Mouse (Mus musculus) retina, postnatal 7 days (tissue): ENCODE results near the gene Mogs.

Experiments
- DNase-seq: peaks from one replicate; pipeline ENCODE4 v3.0.0-alpha.2; 2012; ENCODE audit warnings: low read depth, low spot score

The Mogs gene

DNA sequence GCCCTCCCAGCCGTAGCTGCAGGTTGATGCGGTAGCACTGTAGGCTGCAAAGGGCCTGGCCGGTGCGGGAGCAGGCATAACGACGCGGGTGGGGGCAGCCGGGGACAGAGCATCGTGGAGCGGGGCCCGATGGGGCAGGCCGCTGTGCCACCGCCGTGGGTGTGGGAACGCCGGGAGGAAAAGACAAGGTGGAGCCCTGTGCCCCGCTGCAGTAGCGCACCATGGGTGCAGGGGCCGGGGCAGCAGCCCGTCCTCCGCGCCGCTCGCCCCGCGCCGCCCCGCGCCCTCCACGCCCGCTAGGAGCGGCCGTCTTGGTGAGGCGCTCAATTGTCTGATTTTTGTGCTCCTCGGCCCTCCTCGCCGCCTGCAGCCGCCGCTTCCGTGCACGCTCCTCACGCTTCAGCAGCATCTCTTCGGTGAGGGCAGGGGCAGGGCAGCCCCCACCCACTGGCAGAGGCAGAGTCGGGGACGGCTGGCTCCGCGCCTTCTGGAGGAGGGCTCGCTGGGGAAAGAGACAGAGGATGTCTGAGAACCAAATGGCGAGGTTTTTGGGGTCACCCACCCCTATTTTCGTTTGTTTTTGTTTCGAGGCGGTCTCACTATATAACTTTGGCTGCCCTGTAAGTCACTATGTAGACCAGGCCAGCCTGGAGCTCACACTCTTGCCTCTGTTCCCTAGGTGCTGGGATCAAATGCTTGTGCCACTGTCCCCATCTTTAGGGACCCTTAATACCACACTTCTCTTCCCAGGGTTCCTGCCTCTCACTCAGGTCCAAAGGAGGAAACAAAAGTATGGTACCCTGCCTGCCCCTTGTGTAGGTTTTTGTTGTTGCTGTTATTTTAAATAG is 6.8 kb downstream of the Mogs start:
- DNase-seq: no peak

DNA sequence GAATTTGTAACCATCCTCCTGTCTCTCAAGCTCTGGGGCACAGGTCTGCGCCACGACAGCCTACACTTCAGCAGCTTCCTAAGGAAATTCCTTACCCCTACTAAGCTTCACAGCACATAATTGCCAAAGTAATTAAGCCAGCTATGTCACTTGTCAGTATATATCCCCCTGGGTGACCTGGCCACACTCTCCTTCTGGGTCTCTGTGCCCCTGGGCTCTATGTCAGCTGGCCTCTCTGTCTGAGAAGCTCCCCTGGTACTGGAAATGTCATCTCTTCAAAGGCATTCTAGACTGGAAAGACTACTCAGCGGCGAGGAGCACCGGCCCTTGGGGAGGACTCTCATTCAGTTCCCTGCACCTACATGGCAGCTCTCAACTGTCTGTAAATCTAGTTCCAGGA is 7.7 kb downstream of the Mogs start:
- no peak for DNase-seq

DNA sequence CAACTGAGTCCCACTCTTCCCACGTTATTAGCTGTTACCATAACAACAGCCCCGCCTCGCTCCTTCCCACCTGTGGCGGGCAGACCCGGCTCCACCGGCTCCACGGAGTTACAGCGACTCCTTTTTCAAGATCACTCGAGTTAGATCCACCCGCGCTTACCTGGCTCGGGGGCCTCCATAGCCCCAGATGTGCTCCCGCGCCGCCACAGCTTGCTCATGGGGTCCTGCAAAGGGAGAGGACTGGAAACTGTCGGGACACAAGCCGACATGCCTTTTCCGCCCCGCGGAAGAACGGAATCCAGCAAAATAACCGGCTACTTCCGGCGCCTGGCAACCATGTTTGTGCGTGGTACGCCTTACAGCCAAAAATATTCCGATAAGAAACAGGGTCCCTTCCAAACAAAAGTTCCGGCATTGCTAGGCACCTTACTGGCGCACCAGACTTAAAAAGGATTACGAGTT is 9.6 kb downstream of the Mogs start:
- DNase-seq: peak; percentile 94

DNA sequence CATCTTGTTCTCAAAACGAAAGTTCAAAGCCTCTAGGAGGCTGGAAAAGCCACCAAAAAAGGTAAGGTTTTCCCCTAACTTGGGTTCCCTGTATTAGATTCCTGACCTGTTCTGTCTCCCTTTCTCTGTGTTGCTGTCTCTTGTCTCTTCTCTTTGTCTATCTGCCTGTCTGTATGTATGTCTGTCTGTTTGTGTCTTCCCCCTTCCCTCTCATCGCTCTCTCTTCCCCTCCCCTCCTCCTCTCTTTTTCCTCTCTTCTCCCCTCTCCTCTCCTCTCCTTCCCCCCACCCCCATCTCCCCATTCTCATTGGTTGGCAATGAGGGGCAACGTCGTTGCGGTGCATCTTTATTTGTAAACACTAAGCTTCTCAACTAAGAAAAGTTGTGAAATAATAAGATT is 10.0 kb downstream of the Mogs start, which contains the start of gene Ino80b:
TSS of gene Ino80b (minus strand) at position 101 of the 400 bp plus-strand sequence.
- DNase-seq: no peak

DNA sequence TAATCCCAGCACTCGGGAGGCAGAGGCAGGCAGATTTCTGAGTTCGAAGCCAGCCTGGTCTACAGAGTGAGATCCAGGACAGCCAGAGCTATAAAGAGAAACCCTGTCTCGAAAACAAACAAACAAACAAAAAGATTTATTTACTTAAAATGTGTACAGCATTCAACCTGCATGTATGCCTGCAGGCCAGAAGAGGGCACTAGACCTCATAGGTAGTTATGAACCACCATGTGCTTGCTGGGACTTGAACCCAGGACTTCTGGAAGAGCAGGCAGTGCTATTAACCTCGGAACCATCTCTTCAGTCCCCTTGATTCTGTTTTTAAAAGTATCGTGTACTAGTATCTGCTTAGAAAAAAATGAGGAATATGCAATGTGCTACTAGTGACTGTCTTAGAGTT is 12.1 kb downstream of the Mogs start:
- no peak for DNase-seq

DNA sequence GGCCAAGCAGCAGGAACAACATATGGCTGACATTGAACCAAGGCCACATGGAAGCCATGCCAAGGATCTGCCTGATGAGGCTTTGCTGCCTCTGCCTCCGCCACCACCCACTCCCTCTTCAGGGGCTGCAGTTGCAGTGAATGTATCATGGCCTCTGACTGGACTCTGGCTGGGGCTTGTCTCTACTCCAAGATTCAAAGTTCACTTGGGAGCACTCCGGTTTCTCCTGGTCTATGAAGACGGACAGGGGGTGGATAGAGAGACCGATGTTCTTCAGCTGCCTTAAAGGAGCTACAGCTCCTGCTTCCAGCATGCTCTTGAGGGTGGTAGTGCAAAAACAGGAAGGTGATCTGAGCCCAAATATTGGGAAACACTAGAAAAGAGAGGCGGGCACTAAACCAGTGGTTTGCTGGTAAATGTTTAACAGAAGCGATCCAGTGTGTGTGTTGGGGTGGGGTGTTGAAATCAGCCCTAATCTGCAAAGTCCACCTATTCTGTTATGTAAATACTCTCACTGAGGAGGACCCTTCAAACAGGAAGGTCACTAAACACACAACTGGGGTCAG is 16.3 kb downstream of the Mogs start:
- DNase-seq: no peak

DNA sequence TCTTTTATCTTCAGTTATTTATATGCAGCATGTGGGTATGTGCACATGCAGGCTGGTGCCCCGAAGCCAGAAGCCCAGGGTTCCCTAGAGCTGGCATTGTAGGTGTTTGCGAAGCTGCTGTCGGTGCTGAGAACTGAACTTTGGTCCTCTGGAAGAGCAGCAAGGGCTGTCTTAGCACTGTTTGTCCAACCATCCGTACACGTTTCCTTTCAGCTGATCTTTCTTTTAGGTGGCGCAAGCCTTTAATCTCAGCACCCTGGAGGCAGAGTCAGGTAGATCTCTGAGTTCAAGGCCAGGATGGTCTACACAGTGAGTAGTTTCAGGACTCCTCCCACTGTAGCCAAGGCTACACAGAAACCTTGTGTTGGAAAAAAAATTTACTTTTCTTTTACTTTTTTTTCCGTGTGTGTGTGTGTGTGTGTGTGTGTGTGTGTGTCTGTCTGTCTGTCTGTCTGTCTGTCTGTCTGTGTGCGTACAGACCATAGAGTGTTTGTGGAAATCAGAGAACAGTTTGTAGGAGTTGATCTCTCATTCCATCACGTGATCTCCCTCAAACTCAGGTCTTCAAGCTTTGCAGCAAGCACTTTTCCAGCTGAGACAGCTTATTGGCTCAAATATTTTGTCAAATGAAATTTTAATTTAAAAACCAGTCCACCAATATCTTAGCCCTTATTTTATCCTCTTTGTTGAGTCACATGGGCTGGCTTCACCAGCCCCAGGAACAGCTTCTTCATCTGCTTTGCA is 17.1 kb downstream of the Mogs start:
- DNase-seq: no peak

DNA sequence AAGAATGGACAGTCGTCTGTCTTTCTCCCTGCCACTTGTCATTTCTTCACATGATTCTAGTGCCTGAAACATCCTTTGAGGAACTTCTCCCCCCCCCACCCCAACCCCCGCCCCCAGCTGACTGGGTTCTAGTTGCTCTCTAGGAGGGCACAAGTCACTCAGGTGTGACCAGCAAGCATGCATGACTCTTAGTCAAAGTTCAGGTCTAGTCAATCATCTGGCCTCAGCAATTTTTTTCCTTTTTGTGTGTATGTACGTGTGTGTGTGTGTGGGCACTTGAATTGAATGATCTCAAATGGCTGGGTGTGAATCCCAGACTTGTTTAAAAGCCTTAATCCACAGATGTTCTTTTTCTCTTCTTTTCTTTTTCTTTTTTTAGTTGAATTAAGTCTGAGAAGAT is 18.9 kb downstream of the Mogs start:
- DNase-seq: no peak

DNA sequence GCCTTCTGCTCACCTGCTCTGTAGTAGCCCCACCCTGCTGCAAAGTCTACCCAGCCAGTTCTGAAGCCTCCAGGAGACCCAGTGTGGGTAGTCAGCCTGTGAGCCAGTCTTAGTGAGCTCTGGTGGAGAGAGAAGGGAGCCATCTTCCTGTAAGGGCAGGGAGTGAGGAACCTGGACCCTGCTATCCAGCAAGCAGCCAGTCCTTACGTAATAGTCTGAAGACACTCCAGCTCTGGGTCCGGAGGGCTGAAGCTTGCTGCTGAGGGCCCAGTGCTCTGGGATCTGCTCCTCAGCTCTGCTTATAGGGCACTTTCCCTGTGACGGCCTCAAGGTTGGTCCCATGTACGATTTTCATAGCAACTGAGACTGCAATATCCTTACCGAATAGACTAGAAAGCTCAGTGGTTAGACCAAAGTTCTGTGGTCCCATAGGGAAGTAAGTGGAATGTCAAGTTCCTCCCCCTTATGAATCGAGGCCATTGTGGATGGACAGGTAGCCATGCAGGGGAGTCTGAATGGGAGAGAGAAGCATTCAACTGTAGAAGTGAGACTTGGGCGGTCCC is 19.7 kb downstream of the Mogs start, which contains the start of gene Rtkn:
TSS of gene Rtkn (plus strand) at position 513 of the 563 bp plus-strand sequence.
- DNase-seq: no peak

DNA sequence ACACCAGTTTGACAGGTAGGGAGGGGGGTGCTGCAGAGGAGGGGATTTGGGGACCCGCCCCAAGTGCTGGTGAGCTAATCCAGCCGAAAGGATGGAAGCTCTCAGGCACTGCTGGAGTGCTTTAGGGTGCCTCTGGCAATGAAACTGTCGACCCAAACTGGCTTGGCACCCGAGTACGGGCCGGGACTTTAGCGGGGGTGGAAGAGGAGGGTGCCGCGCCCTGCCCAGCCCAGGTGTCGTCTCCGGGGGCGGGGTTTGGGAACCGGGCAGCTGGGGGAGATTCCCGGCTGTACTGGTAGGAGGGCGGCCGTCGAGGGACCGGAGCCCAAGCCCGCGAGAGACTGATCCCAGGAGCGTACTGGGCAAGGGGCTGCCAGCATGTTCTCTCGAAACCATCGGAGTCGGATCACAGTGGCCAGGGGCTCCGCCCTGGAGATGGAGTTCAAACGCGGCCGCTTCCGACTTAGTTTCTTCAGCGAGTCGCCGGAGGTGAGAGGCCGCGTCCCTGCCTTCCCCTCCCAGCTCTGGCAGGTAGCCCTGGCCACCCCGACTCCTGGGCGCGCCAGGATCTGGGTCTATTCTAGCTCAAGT is 20.4 kb downstream of the Mogs start:
- DNase-seq: no peak

DNA sequence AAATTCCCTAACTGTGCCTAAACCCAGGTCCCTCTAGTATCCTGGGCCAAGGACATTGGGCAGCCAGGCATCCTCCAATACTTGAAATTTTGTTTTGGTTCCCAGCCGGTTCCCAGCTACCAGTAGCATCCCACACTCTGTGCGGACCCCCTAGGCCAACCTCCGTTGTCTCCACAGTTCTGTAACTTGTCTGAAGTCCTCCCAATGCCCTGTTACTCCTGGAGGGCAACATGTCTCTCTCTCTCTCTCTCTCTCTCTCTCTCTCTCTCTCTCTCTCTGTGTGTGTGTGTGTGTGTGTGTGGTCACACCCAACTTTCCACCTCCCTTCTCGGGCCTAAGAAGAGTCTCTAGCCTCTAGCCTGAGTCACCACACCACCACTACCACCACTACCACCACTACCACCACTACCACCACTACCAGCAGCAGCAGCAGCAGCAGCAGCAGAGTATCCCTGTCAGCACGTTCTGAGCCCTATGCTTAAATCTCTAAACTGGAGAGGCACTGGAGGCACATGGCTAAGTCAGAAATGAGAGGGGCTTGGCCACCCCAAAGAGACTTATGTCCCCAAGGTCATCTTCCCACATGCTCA is 21.1 kb downstream of the Mogs start:
- DNase-seq: no peak

DNA sequence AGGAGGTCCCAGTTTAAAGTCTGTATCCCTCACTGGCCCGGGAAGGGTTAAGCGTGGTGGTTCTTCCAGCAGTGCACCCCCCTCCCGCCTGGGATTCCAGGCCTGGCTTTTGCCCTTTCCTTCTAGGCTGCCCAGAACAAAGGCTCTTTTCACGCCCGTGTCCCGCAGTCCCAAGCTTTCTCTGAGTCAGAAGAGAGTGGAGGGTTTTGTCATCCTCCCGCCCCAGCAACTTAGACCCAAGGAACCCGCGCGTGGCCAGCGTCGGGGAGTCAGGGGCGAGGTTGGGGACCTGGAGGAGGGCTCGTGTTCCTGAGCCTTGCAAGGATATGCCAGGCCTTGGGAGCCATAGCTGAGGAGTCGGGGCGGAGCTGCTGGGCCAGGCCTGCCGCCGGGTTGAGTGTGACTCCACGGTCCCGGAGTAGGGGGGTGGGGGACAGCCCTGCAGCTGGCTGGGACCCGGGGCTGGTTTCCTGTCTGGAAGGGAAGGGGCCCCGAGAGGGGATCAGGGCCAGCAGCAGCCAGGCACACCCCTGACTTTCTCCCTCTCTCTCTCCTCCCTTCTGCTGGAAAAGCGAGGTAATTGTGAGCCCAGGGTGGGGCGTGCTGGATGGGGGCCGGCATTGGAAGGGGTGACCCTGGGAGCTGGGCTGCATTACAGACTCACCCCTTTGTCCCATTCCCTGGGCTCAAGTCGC is 21.7 kb downstream of the Mogs start:
- DNase-seq: no peak

DNA sequence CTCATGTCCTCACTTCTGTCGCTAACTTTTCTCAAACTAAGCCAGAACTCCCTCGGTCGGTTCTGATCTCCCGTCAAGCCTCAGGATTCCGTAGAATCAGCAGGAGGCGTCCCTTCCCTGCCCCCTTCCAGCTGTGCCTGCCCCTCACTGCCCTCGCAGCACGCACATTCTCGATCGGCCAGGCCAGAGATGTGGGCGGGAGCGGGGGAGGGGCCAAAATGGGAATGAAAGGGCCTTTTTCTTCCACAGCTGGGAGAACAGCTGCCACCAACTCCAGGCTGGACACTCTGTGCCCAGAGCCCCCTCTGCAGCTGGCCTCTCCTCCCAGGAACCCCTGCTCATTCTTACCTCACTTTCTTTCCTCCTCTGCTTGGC is 22.3 kb downstream of the Mogs start:
- no peak for DNase-seq

DNA sequence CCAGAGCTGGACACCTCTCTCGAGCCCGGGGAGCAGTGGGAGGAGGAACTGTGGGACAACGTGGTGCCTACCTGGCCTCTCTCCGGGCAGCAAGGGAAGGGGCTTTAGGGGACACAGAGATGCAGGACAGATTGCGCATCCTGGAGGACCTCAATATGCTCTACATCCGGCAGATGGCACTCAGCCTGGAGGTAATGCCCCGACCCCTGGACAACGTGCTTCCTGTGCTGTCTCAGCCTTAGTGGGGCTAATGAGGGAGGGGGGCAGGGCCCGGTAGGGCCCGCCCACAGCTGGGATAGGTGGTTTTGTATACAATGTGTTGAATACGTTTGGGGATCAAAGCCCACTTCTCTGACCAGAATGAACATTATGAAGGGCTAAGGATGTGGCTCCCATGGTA is 22.8 kb downstream of the Mogs start:
- DNase-seq: no peak

DNA sequence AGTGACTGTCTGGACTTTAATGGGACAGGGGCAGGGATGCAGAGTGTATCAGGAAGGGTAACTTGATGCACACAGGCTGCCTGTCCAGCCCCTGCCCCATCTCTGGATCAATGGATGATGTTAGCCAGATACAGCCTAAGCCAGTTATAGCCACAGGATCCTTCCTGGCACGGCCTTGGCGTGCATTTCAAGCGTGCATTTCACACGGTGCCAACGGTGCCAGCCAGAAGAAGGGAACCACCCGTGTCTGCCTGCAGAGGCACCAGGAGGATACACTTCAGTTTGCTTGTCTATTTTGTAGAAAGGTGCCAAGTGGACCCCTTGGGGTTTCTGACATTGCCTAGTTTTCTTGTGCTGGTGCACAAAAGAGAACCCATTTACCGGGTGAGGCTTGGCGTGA is 24.7 kb downstream of the Mogs start:
- no peak for DNase-seq

DNA sequence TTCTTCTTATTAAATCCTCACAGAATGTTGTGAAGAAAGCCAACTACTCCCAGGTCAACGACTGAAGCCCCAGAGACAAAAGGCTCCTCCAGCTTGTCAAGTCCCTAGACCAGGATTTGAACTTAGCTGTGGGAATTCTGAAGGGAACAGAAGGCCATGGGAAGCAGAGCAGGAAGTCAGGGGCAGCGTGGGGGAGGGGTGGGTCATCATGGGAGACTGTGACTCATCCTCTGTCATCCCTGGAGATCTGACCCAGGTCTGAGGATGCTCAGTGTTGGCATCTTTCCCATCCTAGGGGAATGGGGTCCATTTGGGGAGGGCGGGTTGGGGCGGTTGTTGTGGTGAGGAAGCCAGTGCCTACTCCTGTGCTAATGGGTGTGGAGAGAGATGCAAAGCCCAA is 26.3 kb downstream of the Mogs start:
- no peak for DNase-seq

DNA sequence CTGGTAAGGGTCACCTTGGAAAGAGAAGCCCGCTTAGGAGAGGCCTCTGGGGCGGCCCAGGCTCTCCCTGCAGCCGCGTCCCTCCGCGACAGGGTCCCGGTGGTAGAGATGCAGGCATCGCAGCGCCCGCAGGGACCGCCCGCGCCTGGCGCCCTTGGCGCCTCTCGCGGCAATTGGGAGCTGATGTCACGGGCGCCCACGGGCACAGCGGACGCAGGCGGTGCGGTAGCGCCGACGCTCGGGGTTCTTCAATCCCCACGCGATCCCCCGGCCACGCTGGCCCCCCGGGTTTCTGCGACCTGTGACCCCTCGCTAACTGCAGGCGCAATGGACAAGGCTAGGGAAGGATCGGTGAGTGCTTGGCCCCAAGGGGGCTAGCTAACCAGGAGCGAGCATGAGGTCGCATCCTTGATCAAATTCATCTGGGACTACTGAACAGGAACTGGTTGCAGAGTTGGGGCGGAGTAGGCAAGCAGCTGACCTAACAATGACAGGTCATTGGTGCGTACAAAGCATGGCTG is 27.0 kb downstream of the Mogs start:
- DNase-seq: no peak

DNA sequence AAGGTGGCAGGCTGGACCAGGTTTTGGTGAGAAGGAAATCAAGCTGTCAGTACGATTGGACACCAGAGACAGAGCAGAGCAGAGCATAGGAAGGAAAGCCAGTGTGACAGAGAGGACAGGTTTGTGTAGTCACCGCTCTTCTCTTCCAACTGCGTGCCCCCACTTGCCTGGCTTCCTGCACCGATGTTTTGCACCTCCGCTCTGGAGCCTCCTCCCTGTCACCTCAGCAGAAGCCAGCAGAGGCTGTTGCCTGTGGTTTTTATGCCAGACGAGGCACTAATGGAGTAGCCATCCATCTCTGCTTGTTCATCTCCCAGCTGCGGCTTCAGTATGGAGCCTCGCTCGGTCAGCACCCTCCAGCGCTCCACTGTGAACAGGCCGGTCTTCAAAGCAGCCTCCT is 27.6 kb downstream of the Mogs start:
- DNase-seq: no peak

DNA sequence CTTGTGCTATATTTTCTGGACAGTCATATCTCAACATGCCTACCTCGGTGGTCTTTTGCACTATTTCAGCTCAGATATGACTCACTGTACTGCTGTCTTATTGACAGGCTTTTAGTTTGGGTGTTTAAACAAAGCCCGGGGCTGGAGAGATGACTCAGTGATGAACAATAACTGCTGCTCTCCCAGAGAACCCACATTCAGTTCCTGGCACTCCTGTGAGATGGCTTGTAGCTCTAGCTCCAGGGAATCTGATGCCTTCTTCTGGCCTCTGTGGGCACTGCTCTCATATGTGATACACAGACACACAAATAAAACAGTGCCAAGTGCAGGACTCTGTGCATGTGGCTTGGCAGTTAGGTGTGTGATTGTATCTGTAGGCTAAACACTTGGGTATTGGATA is 29.9 kb downstream of the Mogs start:
- DNase-seq: no peak

DNA sequence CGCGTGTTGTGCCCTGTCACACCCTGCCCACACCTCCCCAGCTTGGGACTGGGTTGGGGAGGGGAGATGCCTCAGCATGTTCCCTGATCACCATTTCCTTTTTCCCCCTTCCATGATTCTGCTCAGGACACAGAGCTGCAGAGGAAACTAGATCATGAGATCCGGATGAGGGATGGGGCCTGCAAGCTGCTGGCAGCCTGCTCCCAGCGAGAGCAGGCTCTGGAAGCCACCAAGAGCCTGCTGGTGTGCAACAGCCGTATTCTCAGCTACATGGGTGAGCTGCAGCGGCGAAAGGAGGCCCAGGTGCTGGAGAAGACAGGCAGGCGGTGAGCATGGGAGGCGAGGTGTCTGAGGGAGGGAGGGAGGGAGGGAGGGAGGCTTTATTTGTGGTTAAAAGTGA is 30.5 kb downstream of the Mogs start:
- no peak for DNase-seq

DNA sequence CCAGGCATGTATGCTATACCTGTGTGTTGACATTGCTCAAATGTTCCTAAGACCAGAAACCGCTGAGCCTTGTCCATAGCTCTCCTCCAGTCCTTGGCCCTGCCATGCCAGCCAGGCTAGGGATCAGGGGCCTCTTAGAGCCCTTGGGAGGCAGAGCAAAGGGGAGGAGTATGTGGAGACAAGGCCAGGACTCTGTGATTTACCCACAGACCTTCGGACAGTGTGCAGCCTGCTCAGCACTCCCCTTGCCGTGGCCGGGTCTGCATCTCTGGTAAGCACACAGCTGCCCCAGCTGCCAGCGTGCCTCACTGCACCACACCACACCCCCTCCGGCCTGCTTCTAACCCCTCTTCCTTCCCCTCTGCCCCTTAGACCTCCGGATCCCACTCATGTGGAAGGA is 32.0 kb downstream of the Mogs start:
- no peak for DNase-seq
